Mouse (Mus musculus) liver, adult 2 months (tissue): Measurements from ENCODE around the gene Skap2.

ENCODE experiments used
- CTCF ChIP-seq: fragments of 200-500 bp; IDR thresholded peaks from 2 replicates; pipeline ENCODE4 v1.5.1; 2011; ENCODE audit warnings: low read depth, low read length, control low read depth
- POLR2A ChIP-seq: fragments of 200-500 bp; IDR thresholded peaks from 2 replicates; pipeline ENCODE4 v1.6.1; 2011; ENCODE audit warnings: low read length, control low read depth; ENCODE audit not compliant: insufficient read depth; ENCODE audit errors: extremely low read depth

DNA sequence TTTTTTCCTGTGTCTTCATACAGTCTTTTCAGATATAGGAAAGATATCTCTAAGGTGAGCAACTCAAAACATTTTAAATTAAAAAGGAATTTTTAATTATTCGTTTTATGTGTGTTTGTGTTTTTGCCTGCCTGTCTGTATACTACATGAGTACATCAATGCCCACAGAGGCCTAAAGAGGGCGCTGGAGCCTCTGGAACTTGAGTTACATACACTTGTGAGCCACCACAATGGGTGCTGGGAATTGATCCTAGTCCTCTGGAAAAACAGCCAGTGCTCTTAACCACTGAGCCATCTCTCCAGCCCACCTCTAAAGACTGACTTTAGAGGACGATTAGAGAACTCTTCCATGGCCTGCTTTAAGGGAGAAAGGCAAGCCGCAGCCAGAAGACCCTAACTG is 14.8 kb upstream of the Skap2 start:
- TF ChIP-seq CTCF (no peak), POLR2A (no peak)
